Mouse (Mus musculus): ENCODE measurements at regions not wholly inside any gene's neighbourhood (a gene's known extent, or its start where the extent isn't known, plus 50 kb on each side); places are given as distances from the start of the nearest gene placed in this dataset.

GRCm38 (mm10) chr1:151104806-151105205 is 77.5 kb upstream of the Gm47985 start:
- POLR2A ChIA-PET: interaction anchor here in 3 of 4 experiments (0.5 to 1.7 kb wide), 3 partner anchors 23 to 108 kb away, joined by 3 to 4 read pairs (median 3); no protein-coding TSS in a partner anchor
- CTCF ChIA-PET: no interaction called here

- CTCF ChIA-PET: no interaction called here
- POLR2A ChIA-PET: interaction anchor here in 2 of 4 experiments (0.7 to 1.7 kb wide), 3 partner anchors 23 to 138 kb away, joined by 3 to 4 read pairs (median 3); no protein-coding TSS in a partner anchor
Measured at GRCm38 (mm10) chr1:151105251-151105650, 77.1 kb upstream of the Gm47985 start.

- ChIA-PET POLR2A (no interaction called here), CTCF (no interaction called here)
Measured at GRCm38 (mm10) chr1:151107401-151107800, 74.9 kb upstream of the Gm47985 start.

- CTCF ChIA-PET: interaction anchor here in 1 of 4 experiments (1.0 kb wide), 1 partner anchor 10 kb away, joined by 4 read pairs; no protein-coding TSS in a partner anchor
- POLR2A ChIA-PET: interaction anchor here in 1 of 4 experiments (2.0 to 2.8 kb wide), 3 partner anchors 11 to 234 kb away, joined by 8 to 17 read pairs (median 11); partner anchors contain the start of gene Ivns1abp
Measured at GRCm38 (mm10) chr1:151109333-151109732, 73.0 kb upstream of the Gm47985 start.

GRCm38 (mm10) chr1:151110412-151110811 is 71.9 kb upstream of the Gm47985 start:
- ChIA-PET CTCF (interaction anchor here in 3 of 4 experiments (0.7 to 1.2 kb wide), 3 partner anchors 9 to 1006 kb away, joined by 3 to 7 read pairs (median 4); no protein-coding TSS in a partner anchor), POLR2A (interaction anchor here in 2 of 4 experiments (0.5 to 2.8 kb wide), 16 partner anchors 8 to 669 kb away, joined by 3 to 17 read pairs (median 4); partner anchors contain the start of gene Ivns1abp (in 2 of the 2))

- ChIA-PET POLR2A (interaction anchor here in 2 of 4 experiments (1.3 to 2.4 kb wide), 3 partner anchors 8 to 15 kb away, joined by 3 to 5 read pairs (median 5); no protein-coding TSS in a partner anchor), CTCF (no interaction called here)
Measured at GRCm38 (mm10) chr1:151111683-151112082, 70.7 kb upstream of the Gm47985 start.

GRCm38 (mm10) chr1:151112390-151112789 is 69.9 kb upstream of the Gm47985 start:
- ChIA-PET CTCF (no interaction called here), POLR2A (interaction anchor here in 3 of 4 experiments (0.6 to 2.4 kb wide), 8 partner anchors 9 to 232 kb away, joined by 3 to 15 read pairs (median 4); partner anchors contain the start of gene Ivns1abp (in 1 of the 3))

GRCm38 (mm10) chr1:151113199-151113598 is 69.1 kb upstream of the Gm47985 start:
- ChIA-PET POLR2A (interaction anchor here in 2 of 4 experiments (0.9 to 2.3 kb wide), 4 partner anchors 9 to 231 kb away, joined by 3 to 10 read pairs (median 4); partner anchors contain the start of gene Ivns1abp (in 1 of the 2)), CTCF (no interaction called here)

GRCm38 (mm10) chr1:151118530-151118929 is 63.8 kb upstream of the Gm47985 start:
- ChIA-PET CTCF (interaction anchor here in 2 of 4 experiments (0.7 to 1.1 kb wide), 3 partner anchors 9 to 39 kb away, joined by 3 to 4 read pairs (median 3); no protein-coding TSS in a partner anchor), POLR2A (interaction anchor here in 2 of 4 experiments (0.5 to 1.3 kb wide), 7 partner anchors 8 to 233 kb away, joined by 3 to 5 read pairs (median 4); partner anchors contain the start of gene Ivns1abp (in 1 of the 2))

- ChIA-PET POLR2A (interaction anchor here in 2 of 4 experiments (0.5 to 1.3 kb wide), 6 partner anchors 8 to 233 kb away, joined by 3 to 5 read pairs (median 4); partner anchors contain the start of gene Ivns1abp (in 1 of the 2)), CTCF (interaction anchor here in 2 of 4 experiments (0.7 to 1.1 kb wide), 3 partner anchors 9 to 40 kb away, joined by 3 to 4 read pairs (median 3); no protein-coding TSS in a partner anchor)
Measured at GRCm38 (mm10) chr1:151118982-151119381, 63.4 kb upstream of the Gm47985 start.

- CTCF ChIA-PET: interaction anchor here in 1 of 4 experiments (0.6 to 1.1 kb wide), 2 partner anchors 10 to 257 kb away, joined by 4 read pairs; no protein-coding TSS in a partner anchor
- POLR2A ChIA-PET: interaction anchor here in 1 of 4 experiments (0.8 to 1.3 kb wide), 3 partner anchors 9 to 224 kb away, joined by 3 to 5 read pairs (median 4); partner anchors contain the start of gene Ivns1abp
Measured at GRCm38 (mm10) chr1:151119566-151119965, 62.8 kb upstream of the Gm47985 start.

GRCm38 (mm10) chr1:151121686-151122085 is 60.7 kb upstream of the Gm47985 start:
- CTCF ChIA-PET: no interaction called here
- POLR2A ChIA-PET: no interaction called here

GRCm38 (mm10) chr1:151123964-151124363 is 58.4 kb upstream of the Gm47985 start:
- CTCF ChIA-PET: no interaction called here
- POLR2A ChIA-PET: interaction anchor here in 1 of 4 experiments (1.2 kb wide), 1 partner anchor 112 kb away, joined by 3 read pairs; no protein-coding TSS in a partner anchor

- POLR2A ChIA-PET: interaction anchor here in 1 of 4 experiments (0.6 kb wide), 1 partner anchor 195 kb away, joined by 4 read pairs; no protein-coding TSS in a partner anchor
- CTCF ChIA-PET: no interaction called here
Measured at GRCm38 (mm10) chr1:151125028-151125659, 57.2 kb upstream of the Gm47985 start.

GRCm38 (mm10) chr1:151125764-151126485 is 56.4 kb upstream of the Gm47985 start:
- CTCF ChIA-PET: no interaction called here
- POLR2A ChIA-PET: interaction anchor here in 1 of 4 experiments (0.6 kb wide), 1 partner anchor 15 kb away, joined by 5 read pairs; no protein-coding TSS in a partner anchor

- ChIA-PET CTCF (interaction anchor here in 1 of 4 experiments (0.5 kb wide), 1 partner anchor 18 kb away, joined by 3 read pairs; no protein-coding TSS in a partner anchor), POLR2A (interaction anchor here in 1 of 4 experiments (0.6 kb wide), 1 partner anchor 16 kb away, joined by 5 read pairs; no protein-coding TSS in a partner anchor)
Measured at GRCm38 (mm10) chr1:151126756-151127155, 55.6 kb upstream of the Gm47985 start.

- POLR2A ChIA-PET: interaction anchor here in 1 of 4 experiments (1.0 kb wide), 1 partner anchor 23 kb away, joined by 4 read pairs; no protein-coding TSS in a partner anchor
- CTCF ChIA-PET: interaction anchor here in 1 of 4 experiments (0.5 kb wide), 1 partner anchor 198 kb away, joined by 5 read pairs; no protein-coding TSS in a partner anchor
Measured at GRCm38 (mm10) chr1:151128005-151128404, 54.3 kb upstream of the Gm47985 start.

GRCm38 (mm10) chr1:151128955-151129354 is 53.4 kb upstream of the Gm47985 start:
- CTCF ChIA-PET: no interaction called here

More at GRCm38 (mm10) chr1:151128955-151129354, 53.4 kb upstream of the Gm47985 start:
- POLR2A ChIA-PET: no interaction called here

Measured in embryonic stem cell, embryonic (primary cell).